Mouse (Mus musculus): Measurements from ENCODE around the gene Spaca7. TPM values are rescaled to one million over a fixed set of nuclear protein-coding genes. Genes with fewer than 3 reads are reported as not detected.

Spaca7 gene
- polyA plus RNA-seq, 1 experiment from 2014 or later: not detected

Other genes with a start within 250 kb of the Spaca7 start
- 6.8 and 7.0 TPM in 2 replicates for gene Sox1, start 177.7 kb upstream of the Spaca7 start, polyA plus RNA-seq (2015; fragmentation: Nextera tagmentation; extraction: Ambion mirVana)
- 42.4 and 45.3 TPM in 2 replicates for gene Tubgcp3, start 99.2 kb downstream of the Spaca7 start, polyA plus RNA-seq (2015; fragmentation: Nextera tagmentation; extraction: Ambion mirVana)
- gene Atp11a, start 184.0 kb downstream of the Spaca7 start, polyA plus RNA-seq (2015; fragmentation: Nextera tagmentation; extraction: Ambion mirVana): 15.7 and 16.0 TPM in 2 replicates